Mouse (Mus musculus): ENCODE data around the gene Tcerg1l. TPM values are rescaled to one million over a fixed set of nuclear protein-coding genes. Genes with fewer than 3 reads are reported as not detected.

The Tcerg1l gene
- not detected for polyA plus RNA-seq (2014; fragmentation: Illumina TruSeq; extraction: RNeasy Lipid Tissue Mini Kit (QIAGEN cat#74804); ENCODE audit: low replicate concordance)

DNA sequence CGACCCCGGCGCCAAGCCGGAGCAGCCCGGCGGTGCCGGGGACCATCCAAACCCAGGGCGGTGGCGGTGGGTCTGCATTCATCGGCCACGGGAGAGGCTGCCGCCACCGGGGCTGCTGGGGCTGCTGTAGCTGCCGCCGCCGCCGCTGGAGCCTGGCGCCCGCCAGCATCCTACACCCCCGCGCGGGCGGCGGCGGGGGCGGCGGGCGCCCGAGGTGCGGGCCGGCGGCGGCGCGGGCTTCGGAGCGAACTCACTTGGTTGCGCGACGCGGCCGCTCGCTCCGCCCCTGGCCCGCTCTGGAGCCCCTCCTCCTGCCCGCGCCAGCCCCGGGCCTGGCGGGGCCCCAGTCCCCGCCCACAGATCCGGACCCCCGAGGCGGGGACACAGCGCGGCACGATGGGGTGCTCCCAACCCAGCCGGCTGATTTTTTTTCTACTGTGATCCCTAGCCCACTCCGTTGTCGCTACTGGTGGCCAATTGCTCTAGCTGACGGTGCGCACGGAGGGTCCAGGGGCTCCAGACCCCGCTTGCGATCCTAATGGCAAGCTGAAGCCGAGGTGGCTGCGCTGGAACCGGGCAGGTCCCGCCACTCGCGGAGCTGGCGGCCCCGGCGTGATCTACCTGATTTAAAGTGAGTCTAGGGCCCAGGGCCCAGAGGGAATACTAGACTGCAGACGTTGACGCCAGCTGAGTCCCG is at the start of gene Tcerg1l:
Tcerg1l (minus strand) TSS at position 246 of the 697 bp plus-strand sequence.

All from small intestine, adult 10 weeks (tissue).